Mouse (Mus musculus): ENCODE measurements around the gene Flt4. TPM values are rescaled to one million over a fixed set of nuclear protein-coding genes. Genes with fewer than 3 reads are reported as not detected.

The Flt4 gene
- polyA plus RNA-seq, 1 experiment = 1.9 TPM

DNA sequence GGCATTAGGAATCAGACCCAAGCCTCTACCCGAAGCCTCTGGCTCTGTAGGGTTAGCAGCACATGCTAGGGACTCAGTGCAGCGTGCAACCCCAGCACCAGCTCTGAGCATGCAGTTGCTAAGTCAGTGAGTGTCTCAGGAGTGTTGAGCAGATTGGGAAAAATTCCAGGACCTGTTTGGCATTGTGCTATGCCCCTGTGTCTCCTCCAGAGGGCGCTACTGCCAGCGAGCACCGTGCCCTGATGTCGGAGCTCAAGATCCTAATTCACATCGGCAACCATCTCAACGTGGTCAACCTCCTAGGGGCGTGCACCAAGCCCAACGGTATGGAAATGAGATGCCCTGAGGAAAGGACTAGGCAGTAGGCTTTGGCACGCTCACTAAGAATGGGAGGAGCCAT lies 27.4 kb downstream of the Flt4 start:
- peak; percentile 45 for TF ChIP-seq CTCF (IDR thresholded peaks at IDR 0.05; ENCODE audit: extremely low read depth, insufficient read depth, low read length)
- no peak for TF ChIP-seq POLR2A (IDR thresholded peaks at IDR 0.05; ENCODE audit: extremely low read depth, insufficient read depth, low read length)
- no peak overlapping the region for H3K4me3 ChIP-seq (ENCODE audit: insufficient read depth, low read length)
- no peaks in the 10 kb centered on the region for H3K4me1 ChIP-seq (ENCODE audit: control insufficient read depth, insufficient read depth, low read length)
- no peak overlapping the region for H3K27ac ChIP-seq (ENCODE audit: insufficient read depth, low read length)

DNA sequence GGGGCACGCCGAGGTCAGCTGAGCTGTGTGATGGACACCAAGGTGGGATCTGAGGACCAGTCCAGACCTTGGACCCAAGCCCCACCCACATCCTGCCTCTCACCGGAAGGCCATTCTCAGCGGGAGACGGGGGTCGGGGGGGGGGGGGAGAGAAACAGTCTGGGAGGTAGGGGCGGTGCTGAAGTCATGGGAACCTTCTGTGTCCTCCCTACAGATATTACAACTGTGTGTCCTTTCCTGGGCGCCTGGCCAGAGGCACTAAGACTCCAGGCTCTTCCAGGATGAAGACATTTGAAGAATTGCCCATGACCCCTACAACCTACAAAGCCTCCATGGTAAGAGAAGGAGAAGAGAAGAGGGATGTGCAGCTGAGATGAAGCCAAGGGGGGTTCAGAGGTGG lies 36.6 kb downstream of the Flt4 start:
- Histone ChIP-seq H3K4me1 (ENCODE audit: control insufficient read depth, insufficient read depth, low read length) (0 out of 2 replicates have a peak, but pooled peaks cover 2% of the 10 kb centered on the region), H3K27ac (ENCODE audit: insufficient read depth, low read length) (no peak overlapping the region), H3K4me3 (ENCODE audit: insufficient read depth, low read length) (no peak overlapping the region)
- TF ChIP-seq POLR2A (IDR thresholded peaks at IDR 0.05; ENCODE audit: extremely low read depth, insufficient read depth, low read length) = no peak

DNA sequence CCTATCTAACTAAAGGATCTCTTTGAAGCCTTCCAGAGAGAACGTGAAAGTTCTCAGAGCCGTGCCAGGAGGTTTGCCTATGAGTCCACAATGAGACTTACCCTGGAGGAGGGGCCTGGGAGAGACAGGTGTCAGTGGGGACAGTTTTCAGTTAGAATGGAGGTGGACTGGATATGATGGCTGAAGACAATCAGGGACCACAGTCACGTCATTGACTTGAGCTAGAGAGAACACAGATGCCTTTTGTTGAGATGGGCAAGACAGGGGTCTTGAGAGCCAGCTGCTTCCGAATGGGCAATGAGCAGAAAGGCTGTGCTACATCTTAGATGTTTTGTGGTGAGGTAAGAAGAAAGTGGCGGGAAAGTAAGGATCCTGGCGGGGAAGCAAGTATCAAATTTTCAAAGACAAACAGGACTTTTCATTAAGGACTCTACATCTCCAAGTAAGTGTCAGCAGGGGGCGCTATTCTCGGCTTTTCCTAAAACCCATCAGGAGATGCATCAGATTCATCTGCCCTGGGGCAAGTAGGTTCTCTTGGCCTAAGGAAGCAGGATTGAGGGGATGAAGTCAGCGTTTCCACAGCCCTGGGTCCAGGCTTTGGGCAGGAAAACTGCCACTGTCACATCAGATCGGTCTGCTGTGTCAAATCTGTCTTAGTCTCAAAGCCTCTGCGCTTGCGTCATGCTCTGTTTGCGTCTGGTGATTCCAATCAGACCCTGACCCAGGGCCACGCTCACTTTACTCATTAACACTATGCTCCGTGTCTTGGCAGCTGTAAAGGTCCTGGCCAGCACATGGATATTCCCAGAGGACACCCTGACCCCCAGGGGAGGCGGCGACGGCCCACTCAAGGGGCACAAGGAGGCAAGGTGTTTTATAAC lies 41.3 kb downstream of the Flt4 start:
- TF ChIP-seq CTCF (IDR thresholded peaks at IDR 0.05; ENCODE audit: extremely low read depth, insufficient read depth, low read length) (peak; percentile 41), POLR2A (IDR thresholded peaks at IDR 0.05; ENCODE audit: extremely low read depth, insufficient read depth, low read length) (no peak)
- Histone ChIP-seq H3K4me3 (ENCODE audit: insufficient read depth, low read length) (no peak overlapping the region), H3K27ac (ENCODE audit: insufficient read depth, low read length) (peak overlapping the region; percentile 60; the same call in 1 of the 2 replicates), H3K4me1 (ENCODE audit: control insufficient read depth, insufficient read depth, low read length) (peaks cover 8% of the 10 kb centered on the region; the same call in 1 of the 2 replicates)

DNA sequence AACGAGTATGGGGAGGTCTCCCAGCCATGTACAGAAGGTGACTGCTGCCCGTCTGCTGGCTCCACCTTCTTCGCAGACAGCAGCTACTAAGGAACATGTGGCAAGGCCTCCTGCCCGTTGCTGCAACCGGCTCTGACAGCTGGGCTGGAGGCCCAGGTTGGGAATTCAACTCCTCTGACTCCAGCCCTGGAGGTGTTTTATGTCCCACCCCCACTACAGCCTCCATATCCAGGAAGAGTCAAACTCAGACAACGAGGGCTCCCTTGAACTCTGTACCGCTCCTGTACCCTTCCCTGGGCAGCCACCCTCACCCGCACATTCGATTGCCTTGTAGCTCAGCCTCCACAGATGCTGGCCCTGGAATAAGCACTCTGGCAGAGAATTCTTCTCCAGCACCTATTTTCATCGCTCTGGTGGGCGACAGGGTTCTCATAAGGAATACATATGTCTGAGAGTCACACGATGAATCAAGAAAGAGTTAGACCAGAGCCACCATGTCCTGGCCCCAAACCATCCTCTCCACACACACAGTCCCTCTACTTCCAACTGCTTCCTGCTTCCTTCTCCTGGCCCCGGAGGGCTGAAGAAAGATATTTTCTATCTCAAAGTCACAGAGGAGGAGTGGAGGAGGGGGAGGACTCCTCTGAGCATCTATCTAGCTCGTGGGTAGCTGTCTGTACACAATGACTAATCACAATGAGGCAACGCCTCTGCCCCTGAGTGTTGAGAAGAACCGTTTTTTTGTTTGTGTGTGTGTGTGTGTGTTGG lies 42.1 kb downstream of the Flt4 start:
- Histone ChIP-seq H3K4me3 (ENCODE audit: insufficient read depth, low read length) (no peak overlapping the region), H3K27ac (ENCODE audit: insufficient read depth, low read length) (peak overlapping the region; percentile 60), H3K4me1 (ENCODE audit: control insufficient read depth, insufficient read depth, low read length) (peaks cover 8% of the 10 kb centered on the region; the same call in 1 of the 2 replicates)
- TF ChIP-seq POLR2A (IDR thresholded peaks at IDR 0.05; ENCODE audit: extremely low read depth, insufficient read depth, low read length) (no peak), CTCF (IDR thresholded peaks at IDR 0.05; ENCODE audit: extremely low read depth, insufficient read depth, low read length) (no peak)

DNA sequence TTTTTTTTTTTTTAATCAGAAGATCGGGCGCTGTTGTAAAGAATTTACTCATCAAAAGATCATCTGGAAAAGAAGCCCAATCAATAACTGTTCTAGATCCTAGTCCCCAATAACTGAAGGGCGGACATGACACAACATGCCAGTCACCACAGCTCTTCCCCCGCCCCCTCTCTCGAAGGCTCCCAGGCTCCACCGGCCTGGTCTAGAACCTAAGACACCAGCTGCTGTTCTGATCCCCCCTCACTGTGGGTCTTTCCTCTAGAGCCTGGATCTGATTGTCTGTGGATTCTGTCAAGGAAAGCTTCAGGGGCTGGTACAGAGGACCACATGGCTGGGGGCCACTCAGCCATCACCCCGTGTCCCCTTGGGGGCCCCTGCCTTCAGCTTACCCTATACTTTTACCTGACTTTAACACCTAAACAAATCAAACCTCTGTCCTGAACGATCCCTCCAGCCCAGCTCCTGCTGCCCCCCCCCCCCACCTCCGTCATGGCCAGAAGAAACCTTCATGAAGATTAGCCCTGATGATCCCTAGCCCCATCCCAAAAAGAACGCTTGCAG lies 42.8 kb downstream of the Flt4 start:
- TF ChIP-seq CTCF (IDR thresholded peaks at IDR 0.05; ENCODE audit: extremely low read depth, insufficient read depth, low read length) (no peak), POLR2A (IDR thresholded peaks at IDR 0.05; ENCODE audit: extremely low read depth, insufficient read depth, low read length) (no peak)
- Histone ChIP-seq H3K27ac (ENCODE audit: insufficient read depth, low read length) (no peak overlapping the region), H3K4me1 (ENCODE audit: control insufficient read depth, insufficient read depth, low read length) (peaks cover 8% of the 10 kb centered on the region; the same call in 1 of the 2 replicates), H3K4me3 (ENCODE audit: insufficient read depth, low read length) (no peak overlapping the region)

DNA sequence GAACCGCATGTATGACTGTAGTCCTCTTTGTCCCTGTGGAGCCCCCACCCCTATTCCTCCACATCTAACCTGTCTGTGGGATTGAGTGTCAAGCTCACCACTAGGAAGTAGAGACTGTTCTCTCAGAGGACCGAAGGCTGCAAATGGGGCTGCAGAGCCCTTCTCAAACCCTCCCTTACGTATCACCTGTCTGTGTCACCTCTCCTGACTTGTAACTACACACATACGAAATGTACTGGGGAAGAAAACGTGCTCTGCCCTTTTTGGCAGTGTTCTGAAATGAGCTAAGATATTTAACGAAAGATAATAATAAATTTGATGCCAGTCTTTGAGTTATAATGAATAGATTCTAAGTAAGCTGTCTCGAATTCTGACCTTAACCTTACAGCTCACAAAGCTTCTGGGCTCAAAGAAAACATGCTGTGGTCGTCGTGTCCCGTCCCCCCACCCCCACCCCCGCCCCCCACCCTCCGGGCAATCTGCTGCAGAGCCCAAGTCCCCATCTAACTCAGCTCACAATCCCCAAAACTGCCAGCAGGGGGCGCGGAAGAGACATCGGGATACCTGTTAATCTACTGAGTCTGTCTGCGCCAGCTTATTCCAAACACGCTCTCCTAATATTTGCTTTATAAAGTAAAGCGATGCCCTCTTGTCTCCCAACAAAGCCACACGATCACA lies 43.5 kb downstream of the Flt4 start:
- peaks cover 8% of the 10 kb centered on the region; the same call in 1 of the 2 replicates for H3K4me1 ChIP-seq (ENCODE audit: control insufficient read depth, insufficient read depth, low read length)
- no peak overlapping the region for H3K4me3 ChIP-seq (ENCODE audit: insufficient read depth, low read length)
- no peak overlapping the region for H3K27ac ChIP-seq (ENCODE audit: insufficient read depth, low read length)
- TF ChIP-seq POLR2A (IDR thresholded peaks at IDR 0.05; ENCODE audit: extremely low read depth, insufficient read depth, low read length) = no peak
- TF ChIP-seq CTCF (IDR thresholded peaks at IDR 0.05; ENCODE audit: extremely low read depth, insufficient read depth, low read length) = peak; percentile 75

DNA sequence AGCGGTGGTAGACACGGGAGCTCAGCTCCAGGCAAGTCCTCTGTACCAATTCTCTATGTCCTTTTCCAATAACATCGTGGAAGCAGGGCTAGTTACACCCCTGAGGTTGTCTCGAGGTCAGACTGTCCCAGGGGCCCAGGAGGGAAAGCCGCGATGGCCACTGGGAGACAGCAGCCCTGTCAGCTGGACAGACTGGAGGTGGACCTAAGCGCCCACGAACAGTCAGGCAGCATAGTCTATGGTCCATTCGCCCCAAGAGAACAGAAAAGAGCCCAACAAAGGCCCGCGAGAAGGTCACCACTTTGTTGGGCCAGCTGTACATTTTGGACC lies 44.0 kb downstream of the Flt4 start:
- H3K4me3 ChIP-seq (ENCODE audit: insufficient read depth, low read length) = no peak overlapping the region
- peaks cover 8% of the 10 kb centered on the region; the same call in 1 of the 2 replicates for H3K4me1 ChIP-seq (ENCODE audit: control insufficient read depth, insufficient read depth, low read length)
- H3K27ac ChIP-seq (ENCODE audit: insufficient read depth, low read length) = no peak overlapping the region
- TF ChIP-seq CTCF (IDR thresholded peaks at IDR 0.05; ENCODE audit: extremely low read depth, insufficient read depth, low read length) (no peak), POLR2A (IDR thresholded peaks at IDR 0.05; ENCODE audit: extremely low read depth, insufficient read depth, low read length) (no peak)

DNA sequence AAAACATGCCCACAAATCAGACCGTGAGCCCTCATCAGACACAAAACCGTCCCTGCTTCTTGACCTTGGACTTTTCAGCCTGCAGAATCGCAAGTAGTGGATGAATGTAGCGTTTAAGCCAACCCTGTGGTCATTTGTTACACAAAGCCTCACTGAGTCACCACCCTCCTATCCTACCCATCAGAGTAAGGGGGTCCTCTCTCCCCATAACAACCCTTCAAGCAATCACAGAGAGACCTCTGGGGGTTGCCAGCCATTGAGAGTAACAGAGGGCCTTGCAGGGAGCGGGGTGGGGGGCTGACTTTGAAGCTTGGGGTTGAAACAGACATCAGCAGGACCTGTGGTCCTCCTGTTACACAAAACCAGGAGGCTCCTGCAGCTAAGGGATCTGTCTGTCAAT lies 45.6 kb downstream of the Flt4 start:
- TF ChIP-seq POLR2A (IDR thresholded peaks at IDR 0.05; ENCODE audit: extremely low read depth, insufficient read depth, low read length) (no peak), CTCF (IDR thresholded peaks at IDR 0.05; ENCODE audit: extremely low read depth, insufficient read depth, low read length) (no peak)
- Histone ChIP-seq H3K27ac (ENCODE audit: insufficient read depth, low read length) (no peak overlapping the region), H3K4me3 (ENCODE audit: insufficient read depth, low read length) (no peak overlapping the region), H3K4me1 (ENCODE audit: control insufficient read depth, insufficient read depth, low read length) (peaks cover 8% of the 10 kb centered on the region; the same call in 1 of the 2 replicates)

DNA sequence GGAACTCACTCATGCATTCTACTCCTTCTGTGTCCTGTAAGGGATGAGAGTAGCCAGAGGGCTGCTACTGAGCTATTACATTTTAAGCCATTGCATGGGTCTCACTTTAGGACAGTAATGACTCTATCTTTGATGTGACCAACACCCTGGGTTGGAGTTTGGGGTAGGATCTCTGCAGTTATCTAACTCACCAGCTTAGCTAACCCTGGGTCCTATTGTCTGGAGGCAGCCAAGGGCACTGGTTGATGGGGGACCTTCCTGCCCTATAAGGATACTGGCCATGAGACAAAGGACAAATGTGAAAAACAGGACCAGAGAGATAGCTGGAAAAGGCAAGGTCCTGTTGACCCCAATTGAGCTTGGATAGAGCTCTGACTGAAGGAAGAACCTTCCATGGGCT lies 46.4 kb downstream of the Flt4 start:
- TF ChIP-seq POLR2A (IDR thresholded peaks at IDR 0.05; ENCODE audit: extremely low read depth, insufficient read depth, low read length) (no peak), CTCF (IDR thresholded peaks at IDR 0.05; ENCODE audit: extremely low read depth, insufficient read depth, low read length) (no peak)
- no peak overlapping the region for H3K27ac ChIP-seq (ENCODE audit: insufficient read depth, low read length)
- H3K4me1 ChIP-seq (ENCODE audit: control insufficient read depth, insufficient read depth, low read length) = peaks cover 8% of the 10 kb centered on the region; the same call in 1 of the 2 replicates
- no peak overlapping the region for H3K4me3 ChIP-seq (ENCODE audit: insufficient read depth, low read length)

Data from cortical plate, adult 2 months (tissue).